Mouse (Mus musculus): ENCODE results near the gene Txlna.

Gene Txlna

GRCm38 (mm10) chr4:129588865-129589264 lies 52.0 kb downstream of the Txlna start:
- DNase-seq (ENCODE audit: low read depth, low spot score) = no peak

DNA sequence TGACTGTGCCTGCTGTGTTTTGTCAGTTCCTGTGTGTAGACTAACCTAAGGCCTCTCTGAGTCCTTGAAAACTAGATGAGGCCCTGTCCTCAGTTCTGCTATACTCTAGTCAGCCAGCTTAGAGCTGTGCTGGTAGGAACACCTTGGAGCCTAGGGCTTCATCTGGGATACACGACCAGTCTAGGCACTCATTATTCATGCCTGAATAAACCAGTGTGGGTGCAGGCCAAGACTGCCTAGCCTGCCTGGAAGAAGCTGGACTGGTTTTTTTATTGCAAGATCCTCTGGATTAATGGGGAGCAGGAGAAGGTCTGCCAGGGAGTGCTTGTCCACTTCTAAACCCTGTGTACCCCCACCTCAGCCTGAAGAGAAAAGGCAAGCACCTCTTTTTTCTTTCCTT lies 53.9 kb downstream of the Txlna start:
- DNase-seq (ENCODE audit: low read depth, low spot score) = no peak

DNA sequence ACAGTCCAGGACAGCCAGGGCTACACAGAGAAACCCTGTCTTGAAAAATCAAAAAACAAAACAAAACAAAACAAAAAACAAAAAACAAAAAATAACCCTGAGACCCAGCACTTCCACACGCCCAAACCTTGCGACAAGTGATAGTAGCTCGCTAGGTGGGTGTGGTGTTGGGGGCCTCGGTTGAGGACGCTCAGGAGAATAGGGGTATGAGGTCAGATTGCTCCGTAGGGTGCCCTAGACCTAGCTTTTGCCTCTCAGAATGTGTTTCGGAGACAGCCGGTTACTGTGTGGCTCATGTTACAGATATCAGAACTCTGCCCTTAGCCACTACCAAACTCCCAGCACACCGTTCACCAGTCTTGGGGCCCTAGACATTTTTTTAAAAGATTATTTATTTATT lies 55.1 kb downstream of the Txlna start:
- no peak for DNase-seq (ENCODE audit: low read depth, low spot score)

DNA sequence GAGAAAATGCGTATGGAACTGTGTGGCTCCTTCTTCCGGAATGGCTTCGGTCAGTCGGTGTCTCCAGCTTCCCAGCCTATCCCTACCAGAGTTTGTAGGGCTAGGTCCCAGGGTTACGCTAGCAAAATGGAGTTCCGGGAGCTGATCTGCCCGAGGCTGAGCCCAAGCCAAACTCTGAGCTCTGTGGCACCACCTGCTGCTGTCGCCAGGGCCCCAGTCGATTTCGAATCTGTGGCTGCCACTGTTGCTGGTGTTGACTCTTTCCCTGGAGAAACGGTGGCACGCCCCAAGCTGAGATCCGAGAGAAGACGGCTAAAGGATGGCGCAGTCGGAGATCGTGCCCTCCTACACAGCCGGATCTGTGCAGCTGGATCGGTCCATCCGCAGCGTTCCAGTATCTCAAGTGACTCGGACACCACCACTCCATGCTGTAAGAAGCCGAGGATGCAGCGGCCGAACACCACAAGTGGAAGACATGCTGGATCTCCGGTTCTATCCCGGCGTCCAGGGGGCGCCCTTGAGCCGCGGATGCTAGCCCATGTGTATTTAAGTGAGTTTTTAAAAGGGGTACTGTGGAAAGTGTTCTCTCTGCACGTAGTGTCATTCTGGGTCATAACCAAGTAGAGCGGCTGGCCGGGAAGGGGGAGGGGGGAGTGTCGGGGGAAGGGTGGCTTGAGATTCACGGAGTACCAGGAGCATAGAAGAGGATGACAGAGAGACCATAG lies 55.8 kb downstream of the Txlna start:
- peak; percentile 76 for DNase-seq (ENCODE audit: low read depth, low spot score)

DNA sequence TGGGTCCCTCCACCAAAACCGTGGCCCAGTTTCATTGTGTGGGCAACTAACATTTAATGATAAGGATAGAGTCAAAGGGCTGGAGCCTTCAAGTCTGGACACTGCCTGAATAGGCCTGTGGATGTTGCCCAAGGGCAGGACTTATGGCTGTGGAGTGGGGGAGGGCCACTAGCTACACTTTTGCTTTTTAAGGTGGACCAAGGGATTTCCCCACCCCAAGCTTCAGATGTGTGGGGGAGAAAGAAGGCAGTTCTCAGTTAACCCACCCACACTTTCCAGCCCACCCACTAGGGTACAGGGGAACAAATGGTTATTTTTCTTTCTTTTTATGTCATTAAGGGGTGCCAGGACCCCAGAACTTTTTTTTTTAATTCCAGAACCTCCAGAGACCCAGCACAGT lies 56.5 kb downstream of the Txlna start:
- DNase-seq (ENCODE audit: low read depth, low spot score) = no peak

DNA sequence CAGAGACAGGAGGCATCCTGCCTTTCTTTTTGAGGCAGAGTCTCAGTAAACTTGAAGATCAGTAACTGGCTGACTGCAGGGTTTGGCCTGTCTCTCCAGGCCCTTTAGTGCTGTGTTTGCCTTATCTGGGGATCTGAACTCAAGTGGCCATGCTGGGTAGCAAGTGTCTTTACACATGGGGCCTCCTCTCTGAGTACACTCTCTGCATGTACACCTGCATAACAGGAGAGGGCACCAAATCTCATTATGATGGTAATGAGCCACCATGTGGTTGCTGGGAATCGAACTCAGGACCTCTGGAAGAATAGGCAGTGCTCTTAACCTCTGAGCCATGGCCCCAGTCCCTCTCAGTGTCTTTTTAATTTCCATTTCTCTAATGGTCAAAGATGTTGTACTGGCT lies 58.6 kb downstream of the Txlna start:
- DNase-seq (ENCODE audit: low read depth, low spot score) = no peak

DNA sequence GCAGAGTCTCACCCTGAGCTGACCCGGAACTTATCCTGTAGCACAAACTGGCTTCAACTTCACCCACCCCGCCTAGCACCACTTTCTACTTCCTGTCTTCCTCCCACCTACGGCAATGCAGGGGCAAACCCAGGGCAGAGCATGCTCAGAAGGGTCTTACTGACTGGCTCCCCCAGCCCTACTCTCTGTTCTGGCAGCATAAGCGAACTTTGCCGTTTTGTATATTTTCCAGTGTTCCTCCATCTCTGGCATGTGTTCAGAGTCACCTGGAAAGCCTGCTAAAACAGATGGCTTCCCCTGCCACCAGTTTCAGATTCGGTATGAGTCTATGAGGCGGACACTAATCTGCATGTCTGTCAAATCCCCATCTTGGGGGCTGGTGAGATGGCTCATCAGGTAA lies 60.5 kb downstream of the Txlna start:
- no peak for DNase-seq (ENCODE audit: low read depth, low spot score)

- DNase-seq (ENCODE audit: low read depth, low spot score) = no peak
Observed at GRCm38 (mm10) chr4:129578466-129578865, 62.4 kb downstream of the Txlna start, which contains the start of gene Fam167b. Gene Fam167b (minus strand): TSS chr4:129578549.

DNA sequence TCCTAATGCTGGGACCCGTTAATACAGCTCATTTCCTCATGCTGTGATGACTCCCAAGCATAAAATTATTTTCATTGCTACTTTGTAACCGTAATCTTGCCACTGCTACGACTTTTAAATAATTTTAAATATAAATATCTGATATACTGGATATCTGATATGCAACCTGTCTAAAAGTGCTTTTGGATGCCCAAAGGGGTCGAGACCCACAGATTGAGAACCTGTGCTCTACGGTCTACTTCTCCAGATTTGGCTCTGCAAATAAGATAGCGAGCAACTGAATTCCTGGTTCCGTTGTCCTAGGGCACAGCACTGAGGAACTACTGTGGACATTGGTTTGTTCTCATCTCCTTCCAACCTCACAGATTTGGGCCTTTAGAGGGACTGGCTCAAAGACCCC lies 63.2 kb downstream of the Txlna start:
- no peak for DNase-seq (ENCODE audit: low read depth, low spot score)

- peak; percentile 71 for DNase-seq (ENCODE audit: low read depth, low spot score)
Observed at GRCm38 (mm10) chr4:129576863-129577491, 63.9 kb downstream of the Txlna start.

Data from mesoderm, embryonic 11.5 days (tissue).